Mouse (Mus musculus) liver, adult 10 weeks (tissue): ENCODE data around the gene Prkg1. TPM values are rescaled to one million over a fixed set of nuclear protein-coding genes. Genes with fewer than 3 reads are reported as not detected.

Experiments used
- polyA plus RNA-seq: library from polyadenylated mRNA; stranded (reverse); fragments of 350-450 nt; fragmentation: Illumina TruSeq; extraction: RNeasy Lipid Tissue Mini Kit (QIAGEN cat#74804); gene quantifications from one replicate; pipeline ENCODE4 v1.2.3, GENCODE M21; 2014; ENCODE audit warnings: low read depth, low replicate concordance

Gene Prkg1
- polyA plus RNA-seq, result 0.90 TPM

GRCm38 (mm10) chr19:31764801-31765340, at the start of gene Prkg1:
TSS of gene Prkg1 (minus strand) at chr19:31765033.

GRCm38 (mm10) chr19:31082662-31083429, 682.0 kb downstream of the Prkg1 start, which contains the start of gene Cstf2t:
TSS of gene Cstf2t (plus strand) at chr19:31082837.

GRCm38 (mm10) chr19:30549044-30549853, 1215.6 kb downstream of the Prkg1 start, which contains the start of gene Dkk1:
TSS of gene Dkk1 (minus strand) at chr19:30549665.

Other genes with a start within 250 kb of the Prkg1 start
- gene A1cf, start 103.7 kb upstream of the Prkg1 start, polyA plus RNA-seq, result 137 TPM